Mouse (Mus musculus) urinary bladder, postnatal 0 days (tissue): ENCODE data around the gene Bbc3. TPM values are rescaled to one million over a fixed set of nuclear protein-coding genes. Genes with fewer than 3 reads are reported as not detected.

Experiments
- polyA plus RNA-seq: library from polyadenylated mRNA; unstranded; fragments of >200 nt; fragmentation: Nextera tagmentation; extraction: Ambion mirVana; gene quantifications from 2 replicates; pipeline ENCODE4 v1.2.1, GENCODE M21; 2015

Bbc3 gene
- polyA plus RNA-seq, result 3.0 and 3.7 TPM in 2 replicates

GRCm38 (mm10) chr7:16308093-16308492, at the start of gene Bbc3:
Bbc3 (plus strand) TSS chr7:16308393.

GRCm38 (mm10) chr7:16259110-16259590, 49.0 kb upstream of the Bbc3 start, which contains the start of gene C5ar1:
C5ar1 (minus strand) TSS chr7:16259540.

GRCm38 (mm10) chr7:16273081-16273765, 35.0 kb upstream of the Bbc3 start, which contains the start of gene Inafm1:
Inafm1 (minus strand) TSS chr7:16273617.

GRCm38 (mm10) chr7:16286026-16286961, 21.9 kb upstream of the Bbc3 start, which contains the start of gene Ccdc9:
Ccdc9 (minus strand) TSS chr7:16286795.

Other genes with a start within 250 kb of the Bbc3 start
- 0.05 TPM in 1 of 2 replicates, not detected in the other for gene Zfp541, start 246.6 kb upstream of the Bbc3 start, polyA plus RNA-seq
- 167 and 170 TPM in 2 replicates for gene Napa, start 209.9 kb upstream of the Bbc3 start, polyA plus RNA-seq
- 21.2 and 23.3 TPM in 2 replicates for gene Kptn, start 188.5 kb upstream of the Bbc3 start, polyA plus RNA-seq
- 0.21 and 0.25 TPM in 2 replicates for gene Slc8a2, start 178.6 kb upstream of the Bbc3 start, polyA plus RNA-seq
- 21.0 and 23.5 TPM in 2 replicates for gene Meis3, start 133.3 kb upstream of the Bbc3 start, polyA plus RNA-seq
- gene Dhx34, start 86.4 kb upstream of the Bbc3 start, polyA plus RNA-seq, result 6.5 and 8.6 TPM in 2 replicates
- 0.46 and 0.77 TPM in 2 replicates for gene C5ar2, start 64.2 kb upstream of the Bbc3 start, polyA plus RNA-seq
- gene C5ar1, start 48.9 kb upstream of the Bbc3 start, polyA plus RNA-seq, result 14.5 and 29.6 TPM in 2 replicates
- 14.6 and 17.1 TPM in 2 replicates for gene Inafm1, start 34.8 kb upstream of the Bbc3 start, polyA plus RNA-seq
- 8.4 and 9.7 TPM in 2 replicates for gene Ccdc9, start 21.6 kb upstream of the Bbc3 start, polyA plus RNA-seq
- gene Sae1, start 79.4 kb downstream of the Bbc3 start, polyA plus RNA-seq, result 145 and 166 TPM in 2 replicates
- 6.7 and 7.0 TPM in 2 replicates for gene Zc3h4, start 92.5 kb downstream of the Bbc3 start, polyA plus RNA-seq
- 76.6 and 78.8 TPM in 2 replicates for gene Tmem160, start 144.4 kb downstream of the Bbc3 start, polyA plus RNA-seq
- gene Npas1, start 169.3 kb downstream of the Bbc3 start, polyA plus RNA-seq, result 0.17 and 0.27 TPM in 2 replicates